Mouse (Mus musculus) olfactory bulb, adult 2 months (tissue): ENCODE measurements at regions not wholly inside any gene's neighbourhood (a gene's known extent, or its start where the extent isn't known, plus 50 kb on each side); places are given as distances from the start of the nearest gene placed in this dataset.
A peak's percentile ranks its signal among the peaks of the same experiment; 100 is the strongest.

Experiments used
- H3K27ac ChIP-seq: fragments of 200-500 bp; 2 replicates; pipeline ENCODE4 v1.5.1; 2012; ENCODE audit warnings: low read depth, low read length; ENCODE audit not compliant: insufficient read depth
- H3K4me1 ChIP-seq: fragments of 200-500 bp; 2 replicates; pipeline ENCODE4 v1.6.1; 2012; ENCODE audit warnings: low read length; ENCODE audit not compliant: control insufficient read depth, insufficient read depth
- H3K4me3 ChIP-seq: fragments of 200-500 bp; 2 replicates; pipeline ENCODE4 v1.5.1; 2012; ENCODE audit warnings: mild to moderate bottlenecking, low read depth, low read length, moderate library complexity; ENCODE audit not compliant: insufficient read depth
- CTCF ChIP-seq: fragments of 200-500 bp; IDR thresholded peaks from 2 replicates; pipeline ENCODE4 v1.5.1; 2012; ENCODE audit warnings: low read depth, mild to moderate bottlenecking, low read length, moderate library complexity; ENCODE audit not compliant: insufficient read depth
- POLR2A ChIP-seq: fragments of 200-500 bp; IDR thresholded peaks from 2 replicates; pipeline ENCODE4 v1.6.1; 2012; ENCODE audit warnings: mild to moderate bottlenecking, low read depth, low read length, moderate library complexity; ENCODE audit not compliant: insufficient read depth
- WGBS: fragments of 180-500 bp; shearing (Covaris S2); methylation state at CpG from one replicate; pipeline ENCODE4 v1.1.7; 2018; 5-methylcytosine and 5-hydroxymethylcytosine counted together

DNA sequence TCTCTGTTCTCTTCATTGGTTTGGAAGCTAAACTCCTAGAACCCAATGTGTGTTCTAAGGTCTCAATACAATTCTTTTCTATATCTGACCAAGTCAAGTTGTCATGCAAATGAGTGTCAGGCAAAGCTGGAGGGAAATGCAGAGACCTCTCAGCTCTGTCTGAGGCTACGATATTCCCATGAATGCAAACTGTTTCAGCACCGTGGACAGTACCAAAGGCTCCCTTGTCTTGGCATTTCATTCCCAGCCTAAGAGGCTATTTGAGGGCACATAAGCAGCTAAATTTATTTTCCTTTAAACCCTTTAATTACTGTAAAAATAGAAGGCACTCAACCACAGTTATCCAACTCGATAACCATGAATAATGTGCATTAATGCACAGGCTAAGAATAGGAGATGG is 1633.5 kb upstream of the Gm6569 start:
- Histone ChIP-seq H3K27ac (no peak overlapping the region), H3K4me3 (no peak overlapping the region), H3K4me1 (no peaks in the 10 kb centered on the region)
- 21% methylated on average over 3 of the region's 3 CpGs for WGBS
- TF ChIP-seq POLR2A (no peak), CTCF (no peak)

GRCm38 (mm10) chr15:72201791-72202190 is 1632.6 kb upstream of the Gm6569 start:
- no peak overlapping the region for H3K4me3 ChIP-seq
- WGBS, result 68% methylated on average over 1 of the region's 1 CpGs
- H3K27ac ChIP-seq, result no peak overlapping the region
- H3K4me1 ChIP-seq, result peaks cover 3% of the 10 kb centered on the region
- TF ChIP-seq CTCF, result no peak
- TF ChIP-seq POLR2A, result no peak

- TF ChIP-seq POLR2A, result no peak
- TF ChIP-seq CTCF, result no peak
- Histone ChIP-seq H3K4me3 (no peak overlapping the region), H3K4me1 (peaks cover 6% of the 10 kb centered on the region), H3K27ac (no peak overlapping the region)
- WGBS, result 32% methylated on average over 8 of the region's 8 CpGs
These were observed 1629.0 kb upstream of the Gm6569 start for GRCm38 (mm10) chr15:72205240-72205799.

- TF ChIP-seq POLR2A (no peak), CTCF (peak; percentile 89)
- Histone ChIP-seq H3K27ac (peak overlapping the region; percentile 54; the same call in 1 of the 2 replicates), H3K4me1 (peaks cover 6% of the 10 kb centered on the region), H3K4me3 (no peak overlapping the region)
- 5% methylated on average over 9 of the region's 9 CpGs for WGBS
These were observed 1628.4 kb upstream of the Gm6569 start for GRCm38 (mm10) chr15:72205950-72206349.

GRCm38 (mm10) chr15:72207589-72207988 is 1626.8 kb upstream of the Gm6569 start:
- no peak overlapping the region for H3K4me3 ChIP-seq
- TF ChIP-seq POLR2A (no peak), CTCF (no peak)
- peaks cover 6% of the 10 kb centered on the region for H3K4me1 ChIP-seq
- WGBS, result 87% methylated on average over 4 of the region's 4 CpGs
- no peak overlapping the region for H3K27ac ChIP-seq

DNA sequence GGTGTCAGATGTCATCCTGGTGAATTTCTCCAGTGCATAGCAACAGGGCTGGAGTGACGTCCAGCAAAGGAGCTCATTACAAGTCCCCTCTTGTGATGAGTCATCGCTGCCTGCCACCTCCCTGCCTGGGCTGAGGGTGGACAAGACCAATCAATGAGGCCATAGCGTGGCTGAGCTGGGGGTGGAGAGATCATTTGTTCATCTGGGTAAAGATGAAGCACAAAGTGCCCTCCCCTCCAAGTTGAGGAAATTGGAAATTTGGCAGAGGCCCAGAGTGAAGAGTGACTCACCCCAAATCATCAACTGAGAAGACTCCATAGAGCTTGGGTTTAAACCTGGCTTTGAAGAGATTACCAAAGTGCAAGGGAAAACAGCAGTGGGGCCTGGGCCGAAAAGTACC is 1626.3 kb upstream of the Gm6569 start:
- Histone ChIP-seq H3K4me1 (peaks cover 6% of the 10 kb centered on the region), H3K4me3 (no peak overlapping the region), H3K27ac (no peak overlapping the region)
- no peak for TF ChIP-seq CTCF
- WGBS, result 52% methylated on average over 4 of the region's 4 CpGs

- no peak overlapping the region for H3K4me3 ChIP-seq
- 90% methylated on average over 7 of the region's 7 CpGs for WGBS
- H3K4me1 ChIP-seq, result peaks cover 6% of the 10 kb centered on the region
- TF ChIP-seq CTCF, result no peak
- no peak for TF ChIP-seq POLR2A
- H3K27ac ChIP-seq, result no peak overlapping the region
These were observed 1625.4 kb upstream of the Gm6569 start for GRCm38 (mm10) chr15:72208973-72209372.

DNA sequence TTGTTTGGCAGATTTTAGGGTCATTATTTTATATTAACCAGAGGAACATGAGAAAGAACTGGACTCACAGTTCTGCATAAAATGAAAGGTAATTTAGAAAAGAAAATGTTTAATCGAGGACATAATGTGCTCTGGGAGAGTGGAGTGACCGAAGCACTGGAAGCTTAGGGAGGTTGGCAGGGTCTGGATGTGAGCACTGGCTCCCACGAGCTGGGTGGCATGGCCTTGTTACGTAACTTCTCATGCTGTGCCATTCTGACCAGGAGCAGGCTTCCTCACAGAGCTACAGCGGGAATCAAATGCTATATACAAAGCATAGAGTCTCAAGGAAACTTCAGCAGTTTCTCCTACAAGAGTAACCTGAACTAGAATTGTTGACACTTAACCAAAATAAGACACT is 1616.6 kb upstream of the Gm6569 start:
- 68% methylated on average over 5 of the region's 5 CpGs for WGBS
- no peak overlapping the region for H3K27ac ChIP-seq
- TF ChIP-seq POLR2A (no peak), CTCF (no peak)
- no peak overlapping the region for H3K4me3 ChIP-seq
- H3K4me1 ChIP-seq, result no peaks in the 10 kb centered on the region

DNA sequence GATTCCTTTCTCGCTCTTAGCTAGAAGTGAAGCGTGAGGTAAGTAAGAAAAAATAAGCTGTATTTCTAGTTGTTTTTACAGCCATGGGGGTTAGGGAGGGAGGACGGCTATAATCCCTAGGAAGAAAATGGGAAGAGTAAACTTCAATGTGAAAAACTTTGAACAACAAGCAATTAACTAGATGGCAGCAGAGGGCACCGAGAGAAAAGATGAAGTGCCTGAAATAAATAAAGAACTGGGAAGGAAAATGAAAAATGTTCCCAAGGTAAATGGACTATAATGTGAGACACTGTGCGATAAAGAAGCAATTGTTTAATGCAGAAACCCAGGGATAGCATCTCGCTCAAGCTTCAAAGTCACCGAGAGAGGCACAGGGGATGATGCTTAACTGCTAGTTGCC is 1614.4 kb upstream of the Gm6569 start:
- TF ChIP-seq CTCF, result no peak
- no peak for TF ChIP-seq POLR2A
- H3K4me3 ChIP-seq, result no peak overlapping the region
- no peak overlapping the region for H3K27ac ChIP-seq
- no peaks in the 10 kb centered on the region for H3K4me1 ChIP-seq
- 60% methylated on average over 7 of the region's 7 CpGs for WGBS

DNA sequence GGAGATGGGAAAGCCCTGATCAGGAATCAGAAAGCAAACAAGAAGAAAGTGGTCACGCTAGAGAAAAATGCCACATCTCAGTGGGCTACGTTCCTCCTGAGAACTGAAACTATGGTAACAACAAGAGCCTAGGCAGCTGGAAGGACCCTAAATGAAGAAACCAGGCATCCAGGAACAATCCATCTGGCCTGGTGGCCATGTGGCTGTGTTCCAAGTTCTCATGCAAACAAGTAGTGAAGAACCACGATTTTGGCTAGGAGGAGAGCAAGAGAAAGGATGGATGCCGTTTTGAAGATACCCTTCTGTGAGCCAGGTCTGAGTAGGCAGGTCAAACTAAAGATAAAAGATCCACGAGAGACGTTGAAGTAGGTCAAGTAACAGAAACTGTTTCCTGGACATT is 1613.6 kb upstream of the Gm6569 start:
- Histone ChIP-seq H3K4me3 (no peak overlapping the region), H3K4me1 (no peaks in the 10 kb centered on the region), H3K27ac (no peak overlapping the region)
- 60% methylated on average over 6 of the region's 6 CpGs for whole genome bisulfite sequencing
- TF ChIP-seq CTCF (no peak), POLR2A (no peak)
